Mouse (Mus musculus): Measurements from ENCODE around the gene Wbp2. TPM values are rescaled to one million over a fixed set of nuclear protein-coding genes. Genes with fewer than 3 reads are reported as not detected.

Wbp2 gene
- polyA plus RNA-seq, 2 experiments: 57.7 to 58.6 TPM

GRCm38 (mm10) chr11:116040593-116040992, 46.2 kb downstream of the Wbp2 start:
- DNase-seq (ENCODE audit: low spot score): no peak
- H3K4me1 ChIP-seq (ENCODE audit: control insufficient read depth, insufficient read depth, low read length): no peaks in the 10 kb centered on the region
- H3K27ac ChIP-seq (replicated peaks; ENCODE audit: low read depth, low read length): no peak overlapping the region
- H3K9ac ChIP-seq (ENCODE audit: low read depth, low read length, severe bottlenecking): no peak overlapping the region
- no peak for TF ChIP-seq POLR2A (IDR thresholded peaks at IDR 0.05; ENCODE audit: borderline replicate concordance, extremely low read depth, insufficient read depth, insufficient read length)
- H3K27me3 ChIP-seq (ENCODE audit: control insufficient read depth, insufficient read depth, low read length): no peaks in the 10 kb centered on the region
- ATAC-seq (ENCODE audit: low FRiP score, low read depth): no peak
- 92% methylated on average over 6 of the region's 6 CpGs for WGBS
- H3K36me3 ChIP-seq (ENCODE audit: control insufficient read depth, insufficient read depth, low read length): peaks cover 54% of the 10 kb centered on the region
- no peak overlapping the region for H3K4me3 ChIP-seq (replicated peaks; ENCODE audit: low read length)
- H3K4me2 ChIP-seq (replicated peaks; ENCODE audit: low read depth, low read length, severe bottlenecking): no peak overlapping the region
- H3K9me3 ChIP-seq (ENCODE audit: control insufficient read depth, low read length): no peaks in the 10 kb centered on the region

DNA sequence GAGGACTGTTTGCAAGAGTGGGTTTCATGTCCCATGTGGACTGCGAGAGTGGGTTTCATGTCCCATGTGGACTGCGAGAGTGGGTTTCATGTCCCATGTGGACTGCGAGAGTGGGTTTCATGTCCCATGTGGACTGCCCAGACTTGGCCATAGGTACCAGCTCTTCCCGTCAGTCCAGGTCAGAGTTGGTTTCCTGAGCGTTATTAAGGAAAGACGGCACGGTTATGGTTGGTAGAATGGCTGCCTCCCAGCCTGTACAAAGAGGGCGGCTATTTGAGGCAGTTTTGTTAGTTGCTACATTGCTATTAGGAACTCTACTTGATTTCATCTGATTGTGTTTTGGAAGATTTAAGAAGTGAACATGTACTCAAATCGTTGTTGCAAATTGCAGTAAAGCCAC, 49.0 kb downstream of the Wbp2 start:
- no peak for ATAC-seq (ENCODE audit: low FRiP score, low read depth)
- DNase-seq (ENCODE audit: low spot score): no peak
- WGBS: 95% methylated on average over 9 of the region's 9 CpGs
- TF ChIP-seq POLR2A (IDR thresholded peaks at IDR 0.05; ENCODE audit: borderline replicate concordance, extremely low read depth, insufficient read depth, insufficient read length): no peak
- Histone ChIP-seq H3K4me1 (ENCODE audit: control insufficient read depth, insufficient read depth, low read length) (no peaks in the 10 kb centered on the region), H3K9ac (ENCODE audit: low read depth, low read length, severe bottlenecking) (no peak overlapping the region), H3K27ac (replicated peaks; ENCODE audit: low read depth, low read length) (no peak overlapping the region), H3K4me2 (replicated peaks; ENCODE audit: low read depth, low read length, severe bottlenecking) (no peak overlapping the region), H3K27me3 (ENCODE audit: control insufficient read depth, insufficient read depth, low read length) (no peaks in the 10 kb centered on the region), H3K9me3 (ENCODE audit: control insufficient read depth, low read length) (no peaks in the 10 kb centered on the region), H3K36me3 (ENCODE audit: control insufficient read depth, insufficient read depth, low read length) (peaks cover 42% of the 10 kb centered on the region), H3K4me3 (replicated peaks; ENCODE audit: low read length) (no peak overlapping the region)

DNA sequence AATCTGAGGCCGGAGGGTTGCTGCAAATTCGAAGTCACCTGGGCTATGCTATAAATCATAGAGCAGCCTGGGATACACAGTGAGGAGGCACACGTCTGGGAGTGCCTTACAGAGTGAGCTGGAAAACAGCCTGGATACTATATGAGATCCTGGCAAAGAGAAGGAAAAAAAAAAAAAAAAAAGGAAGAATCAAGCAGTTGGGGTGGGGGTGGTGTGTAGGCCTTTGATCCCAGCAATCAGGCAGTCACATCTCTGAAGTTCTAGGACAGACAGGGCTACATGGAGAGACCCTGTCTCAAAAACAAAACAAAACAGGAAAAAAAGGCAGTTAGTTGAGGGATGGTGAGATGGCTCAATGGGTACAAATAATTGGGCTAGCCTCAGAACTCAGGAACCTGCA, 50.1 kb downstream of the Wbp2 start:
- no peak overlapping the region for H3K4me3 ChIP-seq (replicated peaks; ENCODE audit: low read length)
- no peaks in the 10 kb centered on the region for H3K9me3 ChIP-seq (ENCODE audit: control insufficient read depth, low read length)
- DNase-seq (ENCODE audit: low spot score): no peak
- H3K27me3 ChIP-seq (ENCODE audit: control insufficient read depth, insufficient read depth, low read length): no peaks in the 10 kb centered on the region
- H3K27ac ChIP-seq (replicated peaks; ENCODE audit: low read depth, low read length): no peak overlapping the region
- TF ChIP-seq POLR2A (IDR thresholded peaks at IDR 0.05; ENCODE audit: borderline replicate concordance, extremely low read depth, insufficient read depth, insufficient read length): no peak
- no peak for ATAC-seq (ENCODE audit: low FRiP score, low read depth)
- H3K4me2 ChIP-seq (replicated peaks; ENCODE audit: low read depth, low read length, severe bottlenecking): no peak overlapping the region
- no peak overlapping the region for H3K9ac ChIP-seq (ENCODE audit: low read depth, low read length, severe bottlenecking)
- H3K36me3 ChIP-seq (ENCODE audit: control insufficient read depth, insufficient read depth, low read length): peaks cover 32% of the 10 kb centered on the region
- H3K4me1 ChIP-seq (ENCODE audit: control insufficient read depth, insufficient read depth, low read length): peaks cover under 1% of the 10 kb centered on the region
- 67% methylated on average over 3 of the region's 3 CpGs for WGBS

GRCm38 (mm10) chr11:116034584-116034983, 52.2 kb downstream of the Wbp2 start:
- Histone ChIP-seq H3K9me3 (ENCODE audit: control insufficient read depth, low read length) (no peaks in the 10 kb centered on the region), H3K36me3 (ENCODE audit: control insufficient read depth, insufficient read depth, low read length) (peaks cover 16% of the 10 kb centered on the region), H3K4me3 (replicated peaks; ENCODE audit: low read length) (no peak overlapping the region), H3K27me3 (ENCODE audit: control insufficient read depth, insufficient read depth, low read length) (no peaks in the 10 kb centered on the region), H3K27ac (replicated peaks; ENCODE audit: low read depth, low read length) (no peak overlapping the region), H3K4me1 (ENCODE audit: control insufficient read depth, insufficient read depth, low read length) (peaks cover 8% of the 10 kb centered on the region), H3K9ac (ENCODE audit: low read depth, low read length, severe bottlenecking) (no peak overlapping the region), H3K4me2 (replicated peaks; ENCODE audit: low read depth, low read length, severe bottlenecking) (no peak overlapping the region)
- TF ChIP-seq POLR2A (IDR thresholded peaks at IDR 0.05; ENCODE audit: borderline replicate concordance, extremely low read depth, insufficient read depth, insufficient read length): no peak
- WGBS: 95% methylated on average over 6 of the region's 6 CpGs
- DNase-seq (ENCODE audit: low spot score) (no peak), ATAC-seq (ENCODE audit: low FRiP score, low read depth) (no peak)

DNA sequence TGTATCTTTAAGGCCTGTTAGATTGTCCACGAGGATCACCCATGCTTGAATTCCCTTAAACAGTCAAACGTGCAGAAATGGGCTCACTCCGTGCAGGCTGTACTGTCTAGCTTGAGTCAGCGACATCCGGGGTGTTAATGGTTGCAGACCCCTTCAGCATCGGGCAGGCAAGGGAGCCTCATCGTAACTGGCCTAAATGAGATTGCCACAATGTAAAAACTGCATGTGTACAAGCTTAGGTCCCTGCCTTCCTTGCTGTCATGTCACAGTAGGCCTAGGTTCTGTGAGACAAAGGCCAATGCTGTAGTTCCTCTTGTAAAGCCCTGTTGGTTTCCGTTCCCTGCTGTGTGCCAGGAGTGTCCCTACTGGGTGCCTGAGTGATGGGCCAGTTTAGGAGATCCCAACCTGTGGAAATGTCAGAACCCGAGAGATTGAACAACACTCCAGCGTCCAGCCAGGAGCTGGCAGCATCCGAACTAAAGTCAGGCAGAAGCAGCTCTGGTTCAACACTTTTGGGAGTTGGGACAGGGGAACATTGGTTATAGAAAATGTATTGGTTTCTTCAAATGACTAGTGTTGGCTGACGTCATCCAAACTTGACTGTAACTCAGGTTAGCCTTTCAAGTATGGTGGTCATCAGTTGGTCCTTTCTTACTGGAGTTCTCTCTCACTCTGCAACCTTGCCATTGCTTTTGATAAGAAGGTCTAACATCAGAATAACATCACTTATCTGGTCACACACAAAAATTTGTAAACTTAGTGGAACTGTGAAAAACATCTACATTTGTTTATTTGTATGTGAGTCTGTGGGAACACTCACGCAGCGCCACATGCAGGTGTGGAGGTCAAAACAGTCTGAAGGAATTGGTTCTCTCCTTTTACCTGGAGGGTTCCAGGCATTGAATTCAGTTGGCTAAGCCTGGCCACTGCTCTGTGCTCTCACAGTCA, 55.6 kb downstream of the Wbp2 start:
- WGBS: 29% methylated on average over 14 of the region's 14 CpGs
- TF ChIP-seq POLR2A (IDR thresholded peaks at IDR 0.05; ENCODE audit: borderline replicate concordance, extremely low read depth, insufficient read depth, insufficient read length): no peak
- peak overlapping the region; percentile 87 for H3K9ac ChIP-seq (ENCODE audit: low read depth, low read length, severe bottlenecking)
- H3K4me3 ChIP-seq (replicated peaks; ENCODE audit: low read length): peak overlapping the region; percentile 46
- H3K4me2 ChIP-seq (replicated peaks; ENCODE audit: low read depth, low read length, severe bottlenecking): peak overlapping the region; percentile 61
- H3K4me1 ChIP-seq (ENCODE audit: control insufficient read depth, insufficient read depth, low read length): peaks cover 8% of the 10 kb centered on the region
- H3K9me3 ChIP-seq (ENCODE audit: control insufficient read depth, low read length): no peaks in the 10 kb centered on the region
- DNase-seq (ENCODE audit: low spot score) (no peak), ATAC-seq (ENCODE audit: low FRiP score, low read depth) (peak; percentile 21; the same call in 1 of the 2 replicates)
- no peaks in the 10 kb centered on the region for H3K27me3 ChIP-seq (ENCODE audit: control insufficient read depth, insufficient read depth, low read length)
- H3K36me3 ChIP-seq (ENCODE audit: control insufficient read depth, insufficient read depth, low read length): no peaks in the 10 kb centered on the region; the same call in 1 of the 2 replicates
- H3K27ac ChIP-seq (replicated peaks; ENCODE audit: low read depth, low read length): peak overlapping the region; percentile 94

Measured in limb, embryonic 14.5 days (tissue).